Mouse (Mus musculus): ENCODE data around the gene Clta. TPM values are rescaled to one million over a fixed set of nuclear protein-coding genes. Genes with fewer than 3 reads are reported as not detected.

The Clta gene
- total RNA-seq, 1 experiment = 373 TPM

- in situ Hi-C loops (cut with MboI; ENCODE audit: low sequenced_read_pairs in 2 of 2, unreplicated experiment in 2 of 2) = no loop called here
- Histone ChIP-seq H3K9ac (ENCODE audit: insufficient read depth, low read depth, low read length, poor library complexity, severe bottlenecking) (0 out of 2 replicates have a peak overlapping the region, but pooled peaks have one; percentile 38), H3K27ac (ENCODE audit: insufficient read depth, low read depth, low read length, poor library complexity, severe bottlenecking) (0 out of 2 replicates have a peak overlapping the region, but pooled peaks have one; percentile 37), H3K4me3 (ENCODE audit: insufficient read depth in 1 of 2, low read depth in 1 of 2, low read length in 2 of 2, poor library complexity in 1 of 2, severe bottlenecking in 1 of 2) (peak overlapping the region in 1 of 2 experiments; percentile 65; a peak in 1 of 4 replicates), H3K9me3 (ENCODE audit: control insufficient read depth, insufficient read depth, low read depth, low read length) (no peaks in the 10 kb centered on the region), H3K4me1 (ENCODE audit: control insufficient read depth in 2 of 2, insufficient read depth in 2 of 2, low read length in 2 of 2, poor library complexity in 1 of 2) (peaks cover 1 to 7% of the 10 kb centered on the region in 2 experiments; a peak in 2 of 4 replicates), H3K36me3 (ENCODE audit: control insufficient read depth, insufficient read depth, low read length, poor library complexity, severe bottlenecking) (peaks cover 2% of the 10 kb centered on the region; the same call in 1 of the 2 replicates)
- no peak for DNase-seq (ENCODE audit: low read depth, low spot score)
- TF ChIP-seq CHD2 (IDR thresholded peaks at IDR 0.05; ENCODE audit: low read depth, low read length) (no peak), MAFK (IDR thresholded peaks at IDR 0.05; ENCODE audit: insufficient read depth, low read depth, low read length) (no peak), HCFC1 (IDR thresholded peaks at IDR 0.05; ENCODE audit: borderline replicate concordance, insufficient read depth, low read length) (no peak), ZNF384 (IDR thresholded peaks at IDR 0.05; ENCODE audit: low read depth, low read length) (no peak)
Observed at GRCm38 (mm10) chr4:44004623-44005409, 564 bp downstream of the Clta start.

- Histone ChIP-seq H3K4me3 (ENCODE audit: insufficient read depth in 1 of 2, low read depth in 1 of 2, low read length in 2 of 2, poor library complexity in 1 of 2, severe bottlenecking in 1 of 2) (no peak overlapping the region), H3K36me3 (ENCODE audit: control insufficient read depth, insufficient read depth, low read length, poor library complexity, severe bottlenecking) (peaks cover 13% of the 10 kb centered on the region), H3K9me3 (ENCODE audit: control insufficient read depth, insufficient read depth, low read depth, low read length) (no peaks in the 10 kb centered on the region), H3K4me1 (ENCODE audit: control insufficient read depth in 2 of 2, insufficient read depth in 2 of 2, low read length in 2 of 2, poor library complexity in 1 of 2) (peaks cover 0 to 15% of the 10 kb centered on the region in 2 experiments; a peak in 3 of 4 replicates), H3K27ac (ENCODE audit: insufficient read depth, low read depth, low read length, poor library complexity, severe bottlenecking) (no peak overlapping the region), H3K9ac (ENCODE audit: insufficient read depth, low read depth, low read length, poor library complexity, severe bottlenecking) (no peak overlapping the region)
- no peak for DNase-seq (ENCODE audit: low read depth, low spot score)
- peak; percentile 69; the same call in 1 of the 2 replicates for TF ChIP-seq ZNF384 (IDR thresholded peaks at IDR 0.05; ENCODE audit: low read depth, low read length)
- TF ChIP-seq MAFK (IDR thresholded peaks at IDR 0.05; ENCODE audit: insufficient read depth, low read depth, low read length) = no peak
- TF ChIP-seq HCFC1 (IDR thresholded peaks at IDR 0.05; ENCODE audit: borderline replicate concordance, insufficient read depth, low read length) = no peak
- TF ChIP-seq CHD2 (IDR thresholded peaks at IDR 0.05; ENCODE audit: low read depth, low read length) = no peak
- in situ Hi-C loops (cut with MboI; ENCODE audit: low sequenced_read_pairs in 2 of 2, unreplicated experiment in 2 of 2) = no loop called here
Observed at GRCm38 (mm10) chr4:44010176-44010575, 5.9 kb downstream of the Clta start.

DNA sequence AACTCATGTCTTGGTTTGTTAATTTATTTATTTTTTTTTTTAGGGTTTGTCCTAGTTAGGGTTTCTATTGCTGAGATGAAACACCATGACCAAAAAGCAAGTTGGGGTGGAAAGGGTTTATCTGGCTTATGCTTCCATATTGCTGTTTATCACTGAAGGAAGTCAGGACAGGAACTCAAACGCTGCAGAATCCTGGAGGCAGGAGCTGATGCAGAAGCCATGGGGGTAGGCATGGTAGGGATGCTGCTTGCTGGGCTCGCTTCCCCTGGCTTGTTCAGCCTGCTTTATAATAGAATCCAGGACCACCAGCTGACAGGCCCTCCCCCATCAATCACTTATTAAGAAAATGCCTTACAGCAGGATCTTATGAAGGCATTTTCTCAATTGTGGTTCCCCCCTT is 6.6 kb downstream of the Clta start:
- peaks cover 11% of the 10 kb centered on the region for H3K36me3 ChIP-seq (ENCODE audit: control insufficient read depth, insufficient read depth, low read length, poor library complexity, severe bottlenecking)
- peak overlapping the region in 1 of 2 experiments; percentile 41; a peak in 1 of 4 replicates for H3K4me3 ChIP-seq (ENCODE audit: insufficient read depth in 1 of 2, low read depth in 1 of 2, low read length in 2 of 2, poor library complexity in 1 of 2, severe bottlenecking in 1 of 2)
- no peak overlapping the region for H3K27ac ChIP-seq (ENCODE audit: insufficient read depth, low read depth, low read length, poor library complexity, severe bottlenecking)
- no peak for DNase-seq (ENCODE audit: low read depth, low spot score)
- in situ Hi-C loops (cut with MboI; ENCODE audit: low sequenced_read_pairs in 2 of 2, unreplicated experiment in 2 of 2) = no loop called here
- peaks cover 0 to 14% of the 10 kb centered on the region in 2 experiments; a peak in 3 of 4 replicates for H3K4me1 ChIP-seq (ENCODE audit: control insufficient read depth in 2 of 2, insufficient read depth in 2 of 2, low read length in 2 of 2, poor library complexity in 1 of 2)
- TF ChIP-seq ZC3H11A (IDR thresholded peaks at IDR 0.05; ENCODE audit: borderline replicate concordance, low read depth, low read length) (no peak), ZNF384 (IDR thresholded peaks at IDR 0.05; ENCODE audit: low read depth, low read length) (no peak), CHD2 (IDR thresholded peaks at IDR 0.05; ENCODE audit: low read depth, low read length) (no peak)
- peak overlapping the region; percentile 39; the same call in 1 of the 2 replicates for H3K9ac ChIP-seq (ENCODE audit: insufficient read depth, low read depth, low read length, poor library complexity, severe bottlenecking)
- H3K9me3 ChIP-seq (ENCODE audit: control insufficient read depth, insufficient read depth, low read depth, low read length) = no peaks in the 10 kb centered on the region

DNA sequence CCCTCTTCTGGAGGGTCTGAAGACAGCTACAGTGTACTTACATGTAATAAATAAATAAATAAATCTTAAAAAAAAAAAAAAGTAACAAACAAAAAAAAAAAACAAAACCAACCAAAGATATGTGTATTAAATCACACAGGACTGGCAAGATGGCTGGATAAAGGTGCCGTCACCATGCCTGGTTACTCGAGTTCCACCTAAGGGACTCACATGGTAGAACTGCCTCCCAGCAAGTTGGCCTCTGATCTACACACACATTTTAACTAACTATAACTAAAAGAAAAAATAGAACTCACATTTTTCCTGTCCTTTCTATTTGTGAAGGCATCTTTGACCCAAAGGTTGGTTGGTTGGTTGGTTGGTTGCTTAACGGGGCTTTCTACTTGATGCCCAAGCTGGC is 7.5 kb downstream of the Clta start:
- Histone ChIP-seq H3K27ac (ENCODE audit: insufficient read depth, low read depth, low read length, poor library complexity, severe bottlenecking) (peak overlapping the region; percentile 68; the same call in 1 of the 2 replicates), H3K36me3 (ENCODE audit: control insufficient read depth, insufficient read depth, low read length, poor library complexity, severe bottlenecking) (peaks cover 14% of the 10 kb centered on the region), H3K4me3 (ENCODE audit: insufficient read depth in 1 of 2, low read depth in 1 of 2, low read length in 2 of 2, poor library complexity in 1 of 2, severe bottlenecking in 1 of 2) (peak overlapping the region; percentile 81 to 95), H3K4me1 (ENCODE audit: control insufficient read depth in 2 of 2, insufficient read depth in 2 of 2, low read length in 2 of 2, poor library complexity in 1 of 2) (peaks cover 0 to 14% of the 10 kb centered on the region in 2 experiments; a peak in 3 of 4 replicates), H3K9me3 (ENCODE audit: control insufficient read depth, insufficient read depth, low read depth, low read length) (no peaks in the 10 kb centered on the region), H3K9ac (ENCODE audit: insufficient read depth, low read depth, low read length, poor library complexity, severe bottlenecking) (peak overlapping the region; percentile 76; the same call in 1 of the 2 replicates)
- TF ChIP-seq ZNF384 (IDR thresholded peaks at IDR 0.05; ENCODE audit: low read depth, low read length) (peak; percentile 83), HCFC1 (IDR thresholded peaks at IDR 0.05; ENCODE audit: borderline replicate concordance, insufficient read depth, low read length) (no peak), CHD2 (IDR thresholded peaks at IDR 0.05; ENCODE audit: low read depth, low read length) (no peak)
- DNase-seq (ENCODE audit: low read depth, low spot score) = no peak
- in situ Hi-C loops (cut with MboI; ENCODE audit: low sequenced_read_pairs in 2 of 2, unreplicated experiment in 2 of 2) = no loop called here
